Mouse (Mus musculus) forebrain, postnatal 0 days (tissue): ENCODE results near the gene Rap1gap2. TPM values are rescaled to one million over a fixed set of nuclear protein-coding genes. Genes with fewer than 3 reads are reported as not detected.

Source experiments
- ATAC-seq: fragments of 200-750 bp; cut with Nextera tagmentation; 2 replicates; pipeline ENCODE4 v1.8.0; 2017; ENCODE audit warnings: mild to moderate bottlenecking, moderate library complexity
- DNase-seq: peaks from one replicate; pipeline ENCODE4 v3.0.0-alpha.2; 2015
- H3K27ac ChIP-seq: fragments of 300-500 bp; sonication (generic); 2 replicates; pipeline ENCODE4 v1.5.1; 2014; ENCODE audit warnings: low read depth, mild to moderate bottlenecking, antibody characterized with exemption, low read length, moderate library complexity, mixed read lengths
- H3K27me3 ChIP-seq: fragments of 300-500 bp; sonication (generic); 2 replicates; pipeline ENCODE4 v1.6.1; 2014; ENCODE audit warnings: mild to moderate bottlenecking, low read length, mixed read lengths; ENCODE audit not compliant: insufficient read depth
- H3K36me3 ChIP-seq: fragments of 300-500 bp; sonication (generic); 2 replicates; pipeline ENCODE4 v1.6.1; 2014; ENCODE audit warnings: mild to moderate bottlenecking, moderate library complexity; ENCODE audit not compliant: insufficient read depth
- H3K4me1 ChIP-seq: fragments of 300-500 bp; sonication (generic); 2 replicates; pipeline ENCODE4 v1.6.1; 2014; ENCODE audit warnings: antibody characterized with exemption; ENCODE audit not compliant: insufficient read depth
- H3K4me2 ChIP-seq: fragments of 300-500 bp; sonication (generic); 2 replicates; pipeline ENCODE4 v1.6.1; 2014; ENCODE audit warnings: low read depth, mild to moderate bottlenecking, moderate library complexity
- H3K4me3 ChIP-seq: fragments of 300-500 bp; sonication (generic); 2 replicates; pipeline ENCODE4 v1.5.1; 2014; ENCODE audit warnings: low read depth, low read length, mixed read lengths
- H3K9ac ChIP-seq: fragments of 300-500 bp; sonication (generic); 2 replicates; pipeline ENCODE4 v1.6.1; 2014; ENCODE audit warnings: mild to moderate bottlenecking
- H3K9me3 ChIP-seq: fragments of 300-500 bp; sonication (generic); 2 replicates; pipeline ENCODE4 v1.6.1; 2016; ENCODE audit warnings: low read length
- CTCF ChIP-seq: sonication (generic); IDR thresholded peaks from 2 replicates; pipeline ENCODE4 v1.5.1; 2016; ENCODE audit warnings: antibody characterized with exemption, control low read depth, low read depth
- WGBS: fragments of 180-500 bp; shearing (Covaris S2); extraction: QIAGEN DNeasy Blood & Tissue Kit; methylation state at CpG from one replicate; pipeline ENCODE4 v1.1.7; 2014; 5-methylcytosine and 5-hydroxymethylcytosine counted together
- polyA plus RNA-seq: library from polyadenylated mRNA; unstranded; fragments of >200 nt; fragmentation: Nextera tagmentation; extraction: Ambion mirVana; gene quantifications from 2 replicates; pipeline ENCODE4 v1.2.1, GENCODE M21; 2015
- total RNA-seq: library from RNA; depleted of rRNA; stranded (reverse); fragments of >200 nt; gene quantifications from 2 replicates; pipeline ENCODE4 v1.2.3, GENCODE M21; 2014

Rap1gap2 gene
- total and polyA plus RNA-seq, 2 experiments from 2014 or later: 12.2 to 43.7 TPM

DNA sequence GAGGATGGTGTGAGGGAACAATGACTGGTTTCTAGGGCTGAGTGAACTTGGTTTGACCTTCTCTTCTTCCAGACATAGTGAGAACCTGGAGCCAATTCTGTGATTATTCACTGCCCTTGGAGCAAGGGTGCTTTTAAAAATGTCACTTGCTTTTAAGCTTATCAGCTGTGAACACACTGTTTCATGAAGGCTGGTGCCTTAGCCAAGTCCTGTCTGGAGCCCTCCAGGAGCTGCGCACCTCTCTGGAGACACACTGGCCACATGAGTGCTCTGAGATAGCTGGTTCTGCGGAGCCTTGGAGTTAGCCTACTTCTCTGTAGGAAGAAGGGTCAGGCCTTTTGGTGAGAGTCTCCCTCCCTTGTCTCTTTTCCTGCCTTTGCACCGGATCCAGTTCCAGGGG lies 95.7 kb downstream of the Rap1gap2 start:
- Histone ChIP-seq H3K9me3 (no peaks in the 10 kb centered on the region), H3K27ac (no peak overlapping the region), H3K36me3 (no peaks in the 10 kb centered on the region), H3K4me3 (no peak overlapping the region), H3K27me3 (no peaks in the 10 kb centered on the region), H3K9ac (no peak overlapping the region), H3K4me2 (no peak overlapping the region), H3K4me1 (no peaks in the 10 kb centered on the region)
- TF ChIP-seq CTCF: no peak
- 88% methylated on average over 3 of the region's 3 CpGs for WGBS
- ATAC-seq (no peak), DNase-seq (no peak)

DNA sequence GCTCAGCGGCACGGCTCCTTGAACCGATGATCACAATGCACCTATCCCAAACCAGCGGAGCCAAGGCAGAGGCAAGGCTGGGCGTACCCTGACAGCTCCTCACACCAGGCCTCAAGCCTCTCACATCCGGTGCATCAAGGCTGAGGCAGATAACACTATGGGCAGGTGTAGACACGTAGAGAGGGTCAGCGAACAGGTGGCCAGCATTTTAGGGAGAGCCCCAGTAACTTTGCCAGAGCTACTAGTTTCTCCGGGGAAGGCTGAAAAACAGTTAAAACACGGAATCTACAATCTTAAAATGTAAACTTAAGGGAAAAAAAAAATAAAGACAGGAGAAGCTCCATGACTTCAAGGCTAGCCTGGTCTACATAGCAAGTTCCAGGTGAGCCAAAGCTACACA lies 98.1 kb downstream of the Rap1gap2 start:
- no peak for ATAC-seq

DNA sequence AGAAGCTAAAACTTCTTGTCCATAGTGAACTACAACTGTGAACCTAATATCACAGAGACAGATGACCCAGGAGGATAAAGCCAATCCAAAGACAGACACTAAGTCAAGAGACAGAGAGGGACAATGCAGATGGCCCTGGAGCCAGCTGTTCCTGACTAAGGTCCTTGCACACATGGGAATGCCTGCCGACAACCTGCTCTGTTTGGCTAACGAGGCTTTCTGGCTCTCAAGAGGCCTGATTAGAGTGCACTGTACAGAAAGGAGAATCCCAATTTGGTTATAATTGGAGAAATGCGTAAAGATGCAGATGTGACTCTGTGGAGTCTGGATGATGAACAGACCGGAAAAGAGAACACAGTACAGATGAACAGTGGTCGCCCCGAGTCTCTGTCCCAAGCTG lies 104.4 kb downstream of the Rap1gap2 start:
- Histone ChIP-seq H3K36me3 (no peaks in the 10 kb centered on the region), H3K4me3 (no peak overlapping the region), H3K4me2 (no peak overlapping the region), H3K27ac (no peak overlapping the region), H3K9me3 (no peaks in the 10 kb centered on the region), H3K4me1 (no peaks in the 10 kb centered on the region), H3K27me3 (no peaks in the 10 kb centered on the region), H3K9ac (no peak overlapping the region)
- DNase-seq (no peak), ATAC-seq (peak; percentile 64)
- WGBS: 51% methylated on average over 6 of the region's 6 CpGs
- TF ChIP-seq CTCF: no peak

More for the DNA sequence above, 98.1 kb downstream of the Rap1gap2 start:
- Histone ChIP-seq H3K27ac (no peak overlapping the region), H3K36me3 (no peaks in the 10 kb centered on the region), H3K27me3 (no peaks in the 10 kb centered on the region), H3K9ac (no peak overlapping the region), H3K4me1 (no peaks in the 10 kb centered on the region), H3K4me3 (no peak overlapping the region), H3K4me2 (no peak overlapping the region), H3K9me3 (no peaks in the 10 kb centered on the region)
- no peak for TF ChIP-seq CTCF
- no peak for DNase-seq
- WGBS: 91% methylated on average over 10 of the region's 10 CpGs

DNA sequence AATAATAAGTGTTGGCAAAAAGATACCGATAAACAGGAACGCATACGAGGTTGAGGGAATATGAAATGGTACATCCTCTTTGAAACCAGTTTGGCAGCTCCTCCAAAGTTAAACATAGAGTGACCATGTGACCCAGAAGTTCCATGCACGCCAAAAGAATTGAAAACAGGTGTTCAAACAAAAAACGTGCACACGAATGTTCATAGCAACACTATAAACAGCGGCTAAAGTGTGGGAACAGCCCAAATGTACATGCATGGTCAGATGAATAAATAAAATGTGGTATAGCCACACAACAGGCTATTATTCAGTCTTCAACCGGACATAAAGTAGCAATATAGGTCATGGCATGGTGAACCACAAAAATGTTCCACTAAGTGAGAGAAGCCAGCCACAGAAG lies 108.2 kb downstream of the Rap1gap2 start:
- 91% methylated on average over 8 of the region's 8 CpGs for WGBS
- H3K9me3 ChIP-seq: no peaks in the 10 kb centered on the region
- TF ChIP-seq CTCF: no peak
- no peak overlapping the region for H3K27ac ChIP-seq
- ATAC-seq (no peak), DNase-seq (no peak)
- no peak overlapping the region for H3K9ac ChIP-seq
- no peaks in the 10 kb centered on the region for H3K4me1 ChIP-seq
- H3K4me2 ChIP-seq: no peak overlapping the region
- no peaks in the 10 kb centered on the region for H3K27me3 ChIP-seq
- no peak overlapping the region for H3K4me3 ChIP-seq
- no peaks in the 10 kb centered on the region for H3K36me3 ChIP-seq

DNA sequence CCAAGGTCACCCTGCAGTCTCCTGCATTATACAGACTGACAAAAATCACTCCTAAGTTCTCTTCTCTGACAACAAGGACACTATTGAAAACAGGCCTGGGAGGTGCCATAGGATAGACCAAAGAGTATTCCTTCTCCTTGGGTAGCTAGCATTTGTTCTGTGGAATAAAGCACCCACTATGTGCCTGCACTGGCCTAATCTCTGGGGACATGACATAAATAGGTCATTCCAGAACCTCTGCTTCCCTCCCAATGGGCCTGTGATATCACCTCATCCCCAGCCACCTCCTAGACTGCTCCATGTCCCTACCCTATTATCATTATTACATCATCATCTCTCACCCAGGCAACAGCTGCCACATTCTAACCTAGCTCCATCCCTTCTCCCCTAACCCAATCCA lies 108.7 kb downstream of the Rap1gap2 start:
- Histone ChIP-seq H3K9me3 (no peaks in the 10 kb centered on the region), H3K4me3 (no peak overlapping the region), H3K27ac (no peak overlapping the region), H3K36me3 (no peaks in the 10 kb centered on the region), H3K4me2 (no peak overlapping the region), H3K9ac (no peak overlapping the region), H3K27me3 (no peaks in the 10 kb centered on the region), H3K4me1 (no peaks in the 10 kb centered on the region)
- TF ChIP-seq CTCF: no peak
- no peak for ATAC-seq
- no peak for DNase-seq

DNA sequence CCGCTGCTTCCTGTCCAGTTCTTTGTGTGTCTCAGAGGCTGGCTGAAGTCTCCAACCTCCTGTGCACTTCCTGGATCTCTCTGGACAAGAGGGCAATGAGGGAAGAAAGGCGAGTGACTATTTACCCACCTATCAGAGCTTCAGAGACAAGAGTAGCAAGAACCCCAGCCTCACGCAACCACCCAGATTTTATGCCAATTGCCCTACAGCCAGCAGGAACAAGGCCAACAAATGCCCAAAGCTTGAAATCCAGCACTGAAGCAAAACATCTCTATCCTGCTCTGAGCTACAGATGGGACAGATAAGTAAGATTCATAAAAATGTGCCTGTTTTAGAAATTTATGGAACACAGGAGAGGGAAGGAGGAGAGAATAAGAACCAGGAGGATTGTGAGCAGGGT lies 109.7 kb downstream of the Rap1gap2 start:
- 78% methylated on average over 3 of the region's 3 CpGs for WGBS
- Histone ChIP-seq H3K4me1 (no peaks in the 10 kb centered on the region), H3K27me3 (no peaks in the 10 kb centered on the region), H3K4me2 (no peak overlapping the region), H3K36me3 (no peaks in the 10 kb centered on the region), H3K4me3 (no peak overlapping the region), H3K9ac (no peak overlapping the region), H3K9me3 (no peaks in the 10 kb centered on the region), H3K27ac (no peak overlapping the region)
- DNase-seq (no peak), ATAC-seq (no peak)
- no peak for TF ChIP-seq CTCF

DNA sequence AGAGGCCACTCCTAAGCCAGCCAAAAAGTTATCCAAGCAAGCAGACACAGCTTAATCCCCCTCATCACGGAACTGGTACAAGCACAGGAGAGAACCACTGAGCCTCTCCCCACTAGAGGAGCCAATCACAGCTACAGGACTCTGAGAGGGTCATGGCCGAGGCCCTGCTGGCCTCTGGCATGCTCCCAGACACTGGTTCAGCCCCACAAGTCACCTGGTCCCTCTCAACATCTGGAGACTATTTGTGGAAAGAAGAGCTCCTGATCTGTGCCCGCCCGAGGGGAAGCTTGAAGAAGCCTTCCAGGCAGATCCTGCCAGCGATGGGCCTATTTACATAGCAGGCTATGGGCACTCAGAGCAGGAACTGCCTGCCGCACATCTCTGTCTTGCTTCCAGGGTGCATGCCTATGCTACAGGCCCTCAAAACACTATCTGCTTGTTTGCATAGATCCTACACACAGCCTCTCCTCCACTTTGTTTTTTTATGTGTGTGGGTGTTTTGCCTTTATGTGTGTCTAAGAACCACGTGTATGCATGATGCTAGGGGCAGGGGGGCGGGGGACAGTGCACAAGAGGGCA lies 111.1 kb downstream of the Rap1gap2 start:
- Histone ChIP-seq H3K27me3 (no peaks in the 10 kb centered on the region), H3K9me3 (no peaks in the 10 kb centered on the region), H3K27ac (no peak overlapping the region), H3K4me3 (no peak overlapping the region), H3K36me3 (no peaks in the 10 kb centered on the region), H3K9ac (no peak overlapping the region), H3K4me2 (no peak overlapping the region), H3K4me1 (no peaks in the 10 kb centered on the region)
- DNase-seq (no peak), ATAC-seq (no peak)
- 65% methylated on average over 8 of the region's 8 CpGs for WGBS
- no peak for TF ChIP-seq CTCF
